Mouse (Mus musculus): ENCODE measurements around the gene Pla2r1.

DNA sequence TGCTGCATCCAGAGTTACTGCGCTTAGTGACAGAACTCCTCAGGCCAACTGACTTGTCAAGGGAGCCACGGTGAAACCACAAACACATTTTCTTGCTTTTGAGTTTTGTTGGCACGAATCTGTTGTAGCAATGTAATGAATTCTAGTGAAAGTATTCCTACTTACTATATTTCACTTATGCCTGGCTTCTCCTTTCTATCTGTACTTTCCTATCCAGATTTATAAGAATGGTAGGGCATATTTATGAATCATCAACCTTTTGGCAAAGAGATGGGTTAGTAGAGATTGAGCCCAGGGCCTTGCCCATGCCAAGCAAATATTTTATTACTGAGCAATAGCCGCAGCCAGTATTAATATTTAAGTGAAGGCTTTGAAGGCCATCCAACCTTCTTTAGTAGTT, 30.3 kb upstream of the Pla2r1 start:
- TF ChIP-seq CTCF (IDR thresholded peaks at IDR 0.05; ENCODE audit: low read depth), result no peak
- TF ChIP-seq EP300 (optimal IDR thresholded peaks at IDR 0.05), result no peak

All from stomach, postnatal 0 days (tissue).